Mouse (Mus musculus) erythroblast, adult 5-6 weeks (primary cell): ENCODE measurements at regions not wholly inside any gene's neighbourhood (a gene's known extent, or its start where the extent isn't known, plus 50 kb on each side); places are given as distances from the start of the nearest gene placed in this dataset.

Source experiments
- ATAC-seq: replicated peaks from 2 replicates; pipeline ENCODE4 v1.8.0; 2016; ENCODE audit warnings: moderate number of reproducible peaks, mild to moderate bottlenecking, moderate TSS enrichment, inconsistent platforms; ENCODE audit not compliant: poor library complexity, low FRiP score, severe bottlenecking

DNA sequence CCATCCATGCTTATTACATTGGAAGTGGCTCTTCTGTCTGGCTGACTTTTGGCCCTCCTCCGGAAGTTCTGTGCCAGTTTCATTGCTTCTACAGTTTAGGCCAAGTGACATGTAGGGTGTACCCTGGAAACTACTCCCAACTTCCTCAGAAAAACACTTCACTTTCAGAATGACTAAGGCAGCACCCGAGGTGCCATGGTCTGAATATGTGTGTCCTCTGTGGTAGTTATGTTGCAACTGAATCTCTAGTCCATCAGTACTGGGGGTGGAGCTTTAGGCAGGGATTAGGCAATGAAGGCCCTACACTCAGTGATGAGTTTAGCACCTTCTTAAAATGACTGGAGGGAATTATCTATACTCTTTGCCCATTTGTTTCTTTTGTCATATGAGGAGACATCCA lies 981.0 kb upstream of the Lrrc6 start:
- no peak for ATAC-seq

DNA sequence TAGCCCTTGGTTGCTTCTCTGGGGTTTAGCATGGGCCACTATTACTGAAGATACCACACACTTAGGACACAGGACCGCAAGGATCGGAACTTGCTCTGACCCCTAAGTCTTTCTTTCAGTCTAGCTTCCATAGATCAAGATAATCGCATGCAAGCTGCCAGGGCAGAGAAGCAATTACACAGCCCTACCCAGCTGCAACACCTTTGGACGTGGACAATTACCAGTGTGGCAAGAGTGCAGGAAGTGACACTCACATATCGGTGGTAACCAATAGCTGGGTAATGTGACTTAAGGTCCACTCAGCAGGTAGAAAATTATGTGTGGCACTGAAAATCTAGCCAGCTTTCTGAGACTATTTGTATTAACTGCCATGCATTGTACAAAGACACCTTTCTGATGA lies 973.6 kb upstream of the Lrrc6 start:
- ATAC-seq, result no peak

DNA sequence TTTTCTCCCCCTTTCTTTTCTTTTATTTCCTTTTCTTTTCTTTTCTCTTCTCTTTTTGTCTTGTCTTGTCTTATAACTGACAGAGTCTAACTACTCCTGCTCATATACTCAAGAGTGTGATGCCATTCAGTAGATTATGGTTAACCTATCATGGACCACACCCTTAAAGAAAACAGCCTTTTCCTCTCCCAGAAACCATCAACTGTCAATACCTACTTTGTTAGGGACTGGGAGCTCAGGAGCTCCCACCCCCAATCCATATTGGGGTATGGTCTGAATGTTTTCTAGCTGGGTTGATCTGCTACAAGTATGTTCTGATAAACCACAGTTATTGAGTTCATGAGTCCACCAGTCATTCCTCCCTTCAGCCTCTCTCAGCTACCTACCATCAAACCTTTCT lies 972.3 kb upstream of the Lrrc6 start:
- no peak for ATAC-seq

DNA sequence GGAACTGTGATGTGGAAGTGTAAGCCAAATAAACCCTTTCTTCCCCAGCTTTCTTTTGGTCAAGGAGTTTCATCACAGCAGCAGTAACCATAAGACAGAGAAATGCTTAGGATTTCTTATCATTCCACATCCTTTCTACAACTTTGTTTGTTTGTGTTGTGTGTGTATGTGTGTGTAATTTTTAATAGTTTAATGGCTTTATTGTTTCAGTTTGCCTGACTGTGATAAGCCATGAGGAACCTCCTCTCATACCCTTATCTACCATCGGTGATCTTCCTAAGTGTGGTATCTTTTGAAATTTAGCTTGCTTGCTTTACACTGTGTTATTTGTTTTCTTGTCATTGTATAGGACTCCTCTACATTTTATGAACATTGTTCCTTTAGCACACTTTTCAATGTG lies 970.6 kb upstream of the Lrrc6 start:
- ATAC-seq, result no peak

DNA sequence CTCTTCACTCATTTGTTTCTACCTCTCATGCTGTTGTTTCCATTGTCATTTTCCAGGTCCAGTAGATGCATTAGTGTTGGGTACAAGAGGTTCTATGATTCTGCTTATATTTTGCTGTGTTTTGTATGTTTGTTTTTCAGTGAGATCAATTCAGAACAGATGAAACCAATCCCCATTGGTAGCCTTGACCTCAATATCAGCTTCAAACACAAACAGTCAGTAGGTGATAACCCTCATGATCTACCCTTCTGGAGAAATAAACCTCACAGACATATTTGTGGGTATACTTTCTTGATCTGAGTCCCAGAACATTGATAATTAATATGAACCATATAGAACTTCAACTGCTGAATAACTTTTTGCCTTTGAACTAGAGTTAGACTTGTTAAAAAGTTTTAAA lies 969.3 kb upstream of the Lrrc6 start:
- no peak for ATAC-seq

DNA sequence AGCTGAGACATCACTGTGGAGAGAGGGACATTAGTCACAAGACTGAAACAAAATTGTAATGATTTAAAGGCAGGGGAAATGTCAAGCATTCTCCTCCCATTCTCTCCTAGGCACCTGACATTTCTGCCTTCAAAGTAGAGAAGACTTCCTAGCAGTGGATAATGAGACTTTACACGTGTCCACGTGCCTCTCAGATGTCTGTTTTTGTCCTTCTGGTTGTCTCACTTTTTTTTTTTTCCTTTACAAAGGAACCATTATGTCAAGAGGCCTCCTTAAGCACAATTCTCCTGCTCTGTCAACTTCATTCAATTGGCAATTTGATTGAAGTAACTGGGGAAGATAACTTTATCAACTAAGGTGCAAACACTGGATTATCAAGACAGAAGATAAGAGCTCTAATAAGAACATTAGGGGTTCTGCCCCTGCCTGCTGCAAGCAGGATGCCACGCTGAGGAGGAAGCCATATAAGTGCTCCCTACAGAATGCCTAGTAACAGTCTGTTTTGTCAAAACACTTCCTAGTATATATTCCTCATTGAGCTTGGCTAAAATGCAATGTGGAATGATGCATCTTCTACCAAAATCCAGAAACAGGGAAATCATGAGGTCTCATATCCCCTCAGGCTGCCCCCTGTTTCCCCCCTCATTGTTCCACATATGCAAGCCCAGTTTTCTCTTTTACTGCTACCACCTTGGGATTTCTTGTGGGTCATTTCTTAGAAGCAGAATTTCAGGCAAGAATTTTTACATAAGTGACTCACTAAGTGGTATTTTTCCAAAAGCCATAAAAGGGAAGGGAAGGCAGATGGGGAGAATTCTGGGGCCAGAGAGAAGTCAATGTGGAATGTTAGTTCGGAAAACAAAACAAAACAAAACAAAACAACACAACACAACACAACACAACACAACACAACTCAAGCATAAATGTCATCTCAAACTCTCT lies 967.0 kb upstream of the Lrrc6 start:
- ATAC-seq, result no peak

DNA sequence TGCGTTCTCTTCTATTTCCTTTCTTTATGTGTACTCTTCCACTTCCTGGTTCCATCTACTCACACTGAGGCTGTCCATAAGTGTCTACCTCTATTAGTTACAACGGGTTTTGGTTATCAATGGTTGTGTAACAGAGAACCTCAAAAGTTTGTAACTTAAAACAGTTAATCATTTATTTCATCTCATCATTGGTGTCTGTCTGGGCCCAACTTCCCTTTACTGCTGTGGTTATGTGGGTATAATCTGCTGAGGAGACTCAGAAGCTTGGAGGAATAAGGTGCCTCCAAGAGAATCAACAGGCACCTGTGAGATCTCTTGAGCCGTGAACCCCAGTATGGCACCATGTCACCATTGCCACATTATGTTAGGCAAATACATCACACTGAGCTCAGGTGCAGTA lies 962.2 kb upstream of the Lrrc6 start:
- ATAC-seq, result no peak

DNA sequence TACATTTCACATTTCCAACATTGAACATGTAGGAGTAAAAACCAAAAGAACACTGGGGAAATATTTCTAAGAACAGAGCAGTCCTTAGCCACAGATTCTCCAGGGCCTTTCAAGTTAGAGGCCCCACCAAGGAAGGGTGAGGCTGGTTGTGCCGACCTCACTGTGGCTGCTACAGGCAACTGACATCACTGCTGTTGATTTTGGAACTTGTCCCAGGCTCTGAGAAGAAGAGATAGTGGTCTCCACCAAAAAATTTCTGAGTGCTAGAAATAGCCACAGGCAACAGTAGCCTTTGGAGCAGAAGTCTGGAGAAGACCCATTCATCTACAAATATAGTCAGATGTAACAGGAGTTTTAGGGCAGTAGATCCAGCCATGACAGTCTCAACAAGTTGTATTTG lies 959.7 kb upstream of the Lrrc6 start:
- peak; percentile 83 for ATAC-seq

DNA sequence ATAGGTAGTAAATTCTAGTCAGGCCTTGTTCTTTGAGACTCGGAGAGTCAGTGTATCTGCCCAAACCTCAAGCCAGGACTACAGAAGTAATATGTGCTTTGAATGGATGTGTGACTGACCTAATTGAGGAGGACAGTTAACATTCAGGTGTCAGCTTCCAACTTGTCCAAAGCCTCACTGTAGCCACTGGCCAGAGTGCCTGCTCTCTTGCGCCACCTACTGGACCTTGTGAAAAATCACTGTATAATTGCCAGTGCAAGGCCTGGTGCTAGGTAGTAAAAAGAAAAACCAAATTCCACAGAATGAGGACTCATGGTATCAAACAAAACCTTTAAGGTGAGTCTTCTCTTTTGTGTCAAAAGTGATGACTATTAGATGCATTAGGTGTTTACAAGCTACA lies 933.6 kb upstream of the Lrrc6 start:
- peak; percentile 82 for ATAC-seq

DNA sequence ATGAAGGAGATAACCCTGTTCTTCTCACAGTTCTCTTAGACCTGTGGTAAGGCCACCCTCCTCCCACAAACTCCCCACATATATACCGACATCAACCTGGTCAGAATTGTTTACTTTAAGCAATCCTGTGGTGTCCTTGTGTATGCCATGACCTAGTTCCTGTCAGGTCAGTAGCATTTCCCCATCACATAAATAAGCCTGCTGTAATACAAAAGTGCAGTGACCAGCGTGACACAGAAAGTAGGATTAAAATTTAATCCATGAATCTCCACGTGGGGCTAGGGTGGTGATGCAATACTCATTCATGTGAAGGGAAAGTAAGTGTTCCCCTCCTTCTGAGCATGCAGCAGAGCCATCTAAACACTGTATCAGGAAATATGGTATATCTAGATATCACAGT lies 923.2 kb upstream of the Lrrc6 start:
- no peak for ATAC-seq

DNA sequence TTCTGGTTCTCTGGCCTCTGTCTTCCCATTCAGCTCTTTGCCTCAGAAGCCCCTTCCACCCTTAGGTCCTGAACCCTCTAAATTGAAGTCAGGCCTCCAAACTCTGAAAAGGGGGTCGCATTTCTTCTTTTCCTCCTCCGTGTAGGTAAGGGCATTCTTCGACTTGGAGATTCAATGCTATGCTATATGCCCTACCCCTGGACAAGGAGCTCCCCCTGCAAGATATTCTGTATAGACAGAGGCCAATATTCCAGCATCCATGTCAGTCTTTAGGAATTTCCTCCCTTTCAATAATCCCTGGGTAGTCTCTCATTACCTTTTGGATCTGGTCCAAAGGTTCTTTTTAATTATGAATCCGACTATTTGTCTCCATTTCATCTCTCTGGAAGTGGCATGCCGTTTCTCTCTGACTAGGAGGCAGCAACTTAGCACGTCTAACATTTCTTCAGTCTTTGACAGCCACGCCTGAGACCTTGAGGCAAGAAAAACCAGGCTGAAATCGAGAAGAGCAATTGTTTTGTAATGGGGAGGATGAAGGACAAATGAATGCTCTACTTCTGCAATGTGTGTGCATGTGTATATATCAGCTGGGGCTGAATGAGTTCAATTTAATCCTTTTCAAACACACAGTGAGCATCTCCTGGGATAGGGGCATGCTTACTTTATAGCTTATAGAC lies 921.7 kb upstream of the Lrrc6 start:
- no peak for ATAC-seq

DNA sequence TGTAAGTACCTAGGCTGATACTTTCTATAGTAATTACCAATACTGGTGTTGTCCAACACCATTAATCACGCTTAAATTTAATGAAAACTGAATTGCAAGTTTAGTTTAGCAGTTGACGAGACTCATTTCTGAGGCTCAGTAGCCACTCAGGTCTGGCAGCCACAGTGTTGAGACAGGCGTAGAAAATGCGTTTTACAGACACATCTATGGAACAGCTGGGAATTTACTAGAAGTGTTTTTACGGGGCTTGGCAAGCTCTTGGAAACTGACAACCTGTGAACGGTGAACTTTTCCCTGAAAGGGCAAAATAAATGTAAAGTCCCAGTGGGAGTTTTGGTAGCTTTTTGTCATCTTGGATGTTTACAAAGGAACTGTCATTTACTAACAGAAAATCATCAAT lies 920.1 kb upstream of the Lrrc6 start:
- no peak for ATAC-seq

DNA sequence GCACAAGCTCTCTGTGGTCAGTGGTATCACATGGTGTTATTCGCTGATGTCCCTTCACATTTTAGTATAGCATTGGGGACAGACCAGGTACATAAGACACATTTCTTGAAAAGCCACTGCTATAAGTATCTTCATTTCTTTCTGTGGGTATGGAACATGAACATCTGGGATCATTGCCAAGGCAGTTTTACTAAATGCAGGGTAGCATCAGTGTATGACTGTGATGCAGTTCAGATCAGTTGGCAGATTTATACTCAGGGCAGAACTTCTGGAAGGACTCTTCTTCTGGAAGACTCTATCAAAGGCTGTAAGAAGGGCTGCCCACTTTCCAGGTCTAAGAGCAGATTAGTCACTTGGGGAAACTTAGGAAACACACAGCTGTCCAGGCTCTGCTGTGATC lies 919.0 kb upstream of the Lrrc6 start:
- no peak for ATAC-seq

DNA sequence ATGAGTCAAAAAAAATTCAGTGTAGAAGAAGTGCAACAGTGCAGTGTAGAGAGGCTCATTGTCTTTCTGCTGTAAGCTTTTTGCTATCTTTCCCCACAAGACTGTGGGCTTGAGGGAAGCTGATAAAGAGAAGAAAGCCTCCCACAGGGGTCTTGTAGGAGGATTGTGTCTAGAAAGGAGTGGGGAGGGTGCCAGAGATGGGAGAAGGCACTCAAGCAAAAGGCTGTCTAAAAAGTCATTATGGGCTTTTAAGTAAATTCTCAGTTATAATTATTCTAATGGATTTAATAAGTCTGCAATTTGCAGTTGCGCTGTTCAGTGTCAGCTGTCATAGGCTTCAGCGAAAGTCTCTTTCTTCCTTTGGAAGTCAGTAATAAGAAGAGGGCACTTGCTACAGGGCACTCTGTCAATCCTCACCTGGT lies 917.0 kb upstream of the Lrrc6 start:
- ATAC-seq, result no peak

DNA sequence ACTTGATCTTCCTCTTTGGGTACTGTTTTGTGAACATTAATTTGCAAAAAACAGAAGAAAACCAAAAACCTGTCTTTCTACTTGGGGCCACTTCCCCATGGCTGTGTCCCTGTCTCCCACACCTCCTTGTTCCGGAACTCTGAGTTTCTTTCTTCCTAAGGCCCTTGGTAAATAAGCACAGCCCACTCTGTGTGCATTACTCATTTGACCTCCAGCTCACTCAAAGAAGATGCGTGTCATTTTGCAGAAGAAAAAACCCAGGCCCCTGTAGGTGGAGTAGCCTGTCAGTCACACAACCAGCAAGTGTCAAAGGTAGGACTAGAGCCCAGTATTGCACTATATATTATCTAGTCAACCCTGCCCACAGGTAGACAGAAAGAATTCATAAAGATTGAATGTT lies 915.1 kb upstream of the Lrrc6 start:
- no peak for ATAC-seq

DNA sequence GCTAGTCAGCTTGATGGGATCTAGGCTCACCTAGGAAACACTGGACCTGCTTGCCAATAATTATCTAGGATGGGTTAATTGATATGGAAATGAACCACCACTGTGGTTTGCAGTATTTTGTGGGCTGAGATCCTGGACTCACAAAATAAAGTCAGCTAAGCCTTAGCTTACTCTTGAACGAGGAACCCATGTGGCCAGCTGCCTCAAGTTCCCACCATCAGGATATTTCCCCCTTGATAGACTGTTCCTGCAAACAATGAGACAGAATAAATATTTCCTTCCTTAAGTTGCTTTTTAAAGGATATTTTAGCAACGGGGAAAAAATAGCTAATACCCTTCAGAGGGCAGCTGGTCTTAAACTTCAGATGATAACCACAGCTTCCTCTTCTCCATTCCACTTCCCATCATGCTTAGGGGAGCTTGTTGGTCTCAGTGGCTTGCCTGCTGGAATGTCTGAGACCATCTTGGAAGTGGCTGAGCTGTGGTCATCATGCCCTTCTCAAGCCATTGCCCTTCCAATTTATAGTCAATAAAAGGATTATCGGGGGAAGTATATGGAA lies 913.7 kb upstream of the Lrrc6 start:
- ATAC-seq, result no peak

DNA sequence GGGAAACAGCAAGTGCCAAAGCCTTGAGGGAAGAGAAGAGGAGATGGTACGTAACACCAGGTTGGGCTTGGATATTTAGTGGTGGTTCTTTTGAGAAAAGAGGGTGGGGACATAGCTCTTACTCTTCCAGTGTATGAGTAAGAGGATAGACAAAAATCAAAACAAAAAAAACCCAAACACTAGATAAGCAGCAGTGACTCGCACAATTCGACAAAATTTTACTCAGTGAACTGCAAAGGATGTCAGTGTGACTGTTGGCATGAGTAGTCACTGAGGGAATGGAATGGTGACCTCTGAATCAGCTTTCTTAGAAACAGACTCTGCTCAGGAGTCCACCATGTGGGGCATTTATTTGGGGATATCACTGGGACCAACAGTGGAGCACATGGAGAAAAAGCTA lies 912.9 kb upstream of the Lrrc6 start:
- ATAC-seq, result no peak

DNA sequence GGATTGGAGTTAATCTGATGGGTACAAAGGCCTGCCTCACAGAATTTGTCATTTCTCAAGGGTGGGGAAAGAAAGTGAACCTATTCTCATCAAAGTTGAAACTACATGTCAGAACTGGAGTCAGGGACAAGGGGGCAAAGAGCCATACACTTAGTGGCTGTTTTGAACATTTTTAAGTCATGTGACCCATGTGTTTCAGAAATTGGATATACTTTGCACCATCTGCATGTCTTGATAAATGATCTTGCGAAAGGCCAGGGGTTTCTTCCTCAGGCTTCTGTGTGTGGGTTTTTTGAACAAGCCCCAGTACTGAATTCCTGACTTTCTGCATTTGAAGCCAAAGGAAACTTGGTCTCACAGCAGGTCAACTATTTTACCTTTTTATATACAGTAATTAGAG lies 911.7 kb upstream of the Lrrc6 start:
- ATAC-seq, result no peak

DNA sequence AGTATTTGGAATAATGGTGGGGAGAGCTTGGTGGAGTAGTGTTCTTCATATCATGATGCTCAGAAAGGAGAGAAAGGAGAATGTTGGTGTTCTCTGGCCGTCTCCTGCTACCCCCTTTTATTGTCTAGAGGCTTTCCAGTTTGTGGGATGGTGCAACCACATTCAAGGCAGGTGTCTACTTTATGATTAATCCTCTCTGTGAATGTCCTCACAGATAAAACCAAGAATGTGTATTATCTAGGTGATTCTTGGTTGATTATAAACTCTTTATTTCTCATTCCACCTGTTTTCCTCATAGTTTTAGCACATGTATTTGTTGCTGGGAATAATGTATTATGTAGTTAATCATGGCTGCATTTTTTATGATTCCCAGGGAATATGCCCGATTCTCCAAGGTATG lies 910.9 kb upstream of the Lrrc6 start:
- ATAC-seq, result no peak

DNA sequence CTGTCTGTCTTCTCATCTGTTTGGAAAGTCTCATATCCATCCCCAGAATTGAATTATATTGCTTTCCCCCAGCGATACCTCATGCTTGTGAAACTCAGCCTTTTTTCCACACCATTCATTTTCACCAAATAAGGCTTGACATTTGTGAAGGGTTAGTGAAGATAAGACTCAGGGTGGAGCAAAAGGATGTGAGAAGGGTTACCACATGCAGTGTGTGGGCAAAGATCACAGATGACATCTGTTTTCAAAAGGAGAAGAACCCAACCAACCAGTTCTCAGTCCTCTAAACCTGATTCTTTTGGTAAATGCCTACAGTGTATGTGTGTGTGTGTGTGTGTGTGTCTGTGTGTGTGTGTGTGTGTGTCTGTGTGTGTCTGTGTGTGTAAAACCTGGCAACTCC lies 909.3 kb upstream of the Lrrc6 start:
- ATAC-seq, result no peak

DNA sequence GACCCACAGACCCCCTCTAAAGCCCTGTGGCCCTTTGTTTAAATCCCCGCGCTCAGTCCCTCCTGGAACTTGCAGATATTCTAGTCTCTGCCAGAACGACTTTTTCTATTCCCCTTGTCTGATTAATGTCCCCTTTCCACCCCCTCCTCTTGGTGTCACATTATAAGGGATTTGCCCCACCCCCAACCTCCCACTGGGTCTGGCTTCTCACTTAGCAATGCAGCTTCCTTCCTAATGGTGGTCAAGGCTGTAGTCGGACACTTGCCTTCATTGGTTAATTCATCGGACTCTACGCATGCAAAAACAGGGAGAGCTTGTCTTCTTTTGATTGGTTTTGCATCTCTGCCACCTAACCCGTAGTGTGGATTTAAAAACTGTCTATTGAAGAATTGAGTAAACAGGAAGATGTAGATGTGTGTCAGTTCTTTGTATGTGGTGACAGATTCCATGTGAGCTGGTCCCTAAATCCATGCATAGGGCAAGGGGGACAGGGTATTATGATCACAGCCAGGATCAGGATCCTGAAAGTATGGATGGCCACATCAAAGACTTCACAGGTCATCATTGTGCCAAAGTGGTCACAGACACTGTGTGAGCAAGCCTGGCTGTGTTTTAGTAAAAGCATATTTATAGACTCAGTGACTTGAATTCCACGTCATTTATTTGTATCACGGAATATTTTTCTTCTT lies 908.3 kb upstream of the Lrrc6 start:
- ATAC-seq, result no peak
